Mouse (Mus musculus) right cerebral cortex, postnatal 36 days (tissue): ENCODE data around the gene Scaf4.
"Not testable (repeated sequence)": the region's sequence is repeated elsewhere in the genome, so short reads cannot be mapped to it uniquely, and the experiment has no call there.

Source experiments
- DNase-seq, 2 experiments: peaks; one replicate each; pipeline ENCODE4 v3.0.0; 2022; ENCODE audit warnings: low spot score in 2 of 2, mixed read lengths in 1 of 2

Gene Scaf4

GRCm38 (mm10) chr16:90291675-90292074, 7.4 kb upstream of the Scaf4 start:
- no peak for DNase-seq

DNA sequence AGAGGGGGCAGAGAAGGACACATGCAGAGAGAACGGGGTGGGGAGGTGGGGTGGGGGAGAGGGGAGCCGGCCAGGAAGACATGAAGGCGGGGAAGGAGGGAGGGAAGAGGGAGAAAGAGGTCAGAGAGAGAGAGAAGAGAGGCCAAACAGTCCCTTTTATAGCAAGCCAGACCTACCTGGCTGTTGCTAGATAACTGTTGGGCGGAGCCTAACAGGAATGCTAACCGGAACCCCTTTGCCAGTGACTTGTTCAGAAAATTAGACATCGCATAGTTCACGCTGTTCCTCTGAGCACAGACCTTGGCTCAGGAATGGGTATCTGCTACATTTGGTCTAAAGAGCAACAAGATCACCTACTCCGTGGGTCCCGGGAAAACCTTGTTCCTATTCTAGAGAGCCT, 6.7 kb upstream of the Scaf4 start:
- no peak for DNase-seq

- no peak for DNase-seq
Measured at GRCm38 (mm10) chr16:90284916-90285315, 613 bp upstream of the Scaf4 start.

GRCm38 (mm10) chr16:90283266-90283904, 918 bp downstream of the Scaf4 start:
- DNase-seq, result no peak

- DNase-seq, result no peak
Measured at GRCm38 (mm10) chr16:90282620-90283265, 1.6 kb downstream of the Scaf4 start.

GRCm38 (mm10) chr16:90281406-90281805, 2.9 kb downstream of the Scaf4 start:
- no peak for DNase-seq

DNA sequence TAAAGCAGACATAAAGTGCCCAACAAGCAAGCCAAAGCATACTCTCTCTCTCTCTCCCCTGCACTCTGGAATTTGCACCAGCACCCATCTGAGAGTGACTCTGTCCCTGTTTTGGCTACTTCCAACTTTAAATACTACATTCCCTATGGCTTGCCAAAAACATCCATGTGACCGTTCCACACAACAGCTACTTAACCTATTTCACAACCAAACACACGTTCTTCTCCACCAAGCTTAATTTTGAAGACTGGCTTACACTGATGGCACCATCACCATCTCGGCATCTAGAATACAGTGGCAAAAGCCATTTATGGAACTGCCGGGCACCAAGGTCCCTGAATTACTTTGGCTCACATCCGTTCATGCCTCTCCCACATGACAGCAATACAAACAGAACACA, 3.3 kb downstream of the Scaf4 start:
- no peak for DNase-seq

DNA sequence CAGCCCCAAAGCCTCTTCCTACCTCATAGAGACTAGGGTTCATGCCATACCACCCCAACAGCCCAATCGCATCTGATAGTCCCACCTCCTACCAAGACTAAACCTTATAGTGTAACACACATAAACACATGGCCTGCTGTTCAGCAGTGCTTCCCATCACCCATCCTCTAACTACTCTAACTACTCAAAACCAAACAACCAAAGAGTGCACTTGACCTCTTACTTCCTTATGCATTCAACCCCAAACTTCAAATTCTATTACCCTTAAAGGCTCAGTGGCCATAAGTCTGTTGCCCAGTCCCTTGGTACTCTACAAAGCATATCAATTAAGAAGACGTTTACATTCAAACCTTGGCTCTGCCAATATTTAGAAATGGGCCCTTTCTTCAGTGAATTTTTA, 3.8 kb downstream of the Scaf4 start:
- no peak for DNase-seq

GRCm38 (mm10) chr16:90279058-90279457, 5.2 kb downstream of the Scaf4 start:
- DNase-seq, result no peak

- no peak for DNase-seq
Measured at GRCm38 (mm10) chr16:90275521-90275920, 8.8 kb downstream of the Scaf4 start.

DNA sequence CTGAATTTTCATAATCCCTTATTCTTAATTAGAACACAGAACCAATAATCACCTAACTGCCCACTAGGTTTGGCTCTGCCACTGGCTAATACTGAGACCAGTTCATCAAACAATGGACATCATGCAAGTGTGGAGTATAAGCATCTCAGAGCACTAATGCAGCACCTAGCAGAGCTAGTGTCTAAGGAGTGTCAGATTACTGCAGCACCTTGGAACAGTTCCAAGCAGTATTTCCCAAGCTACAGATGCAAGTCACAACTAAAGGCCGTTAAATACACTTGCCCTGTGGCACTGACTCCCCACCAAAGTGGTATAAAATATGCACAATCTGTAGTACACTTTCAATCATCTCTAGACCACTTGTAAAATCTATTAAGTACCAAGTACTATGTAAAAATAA, 17.7 kb downstream of the Scaf4 start:
- no peak for DNase-seq

- no peak for DNase-seq
Measured at GRCm38 (mm10) chr16:90265106-90265505, 19.2 kb downstream of the Scaf4 start.

DNA sequence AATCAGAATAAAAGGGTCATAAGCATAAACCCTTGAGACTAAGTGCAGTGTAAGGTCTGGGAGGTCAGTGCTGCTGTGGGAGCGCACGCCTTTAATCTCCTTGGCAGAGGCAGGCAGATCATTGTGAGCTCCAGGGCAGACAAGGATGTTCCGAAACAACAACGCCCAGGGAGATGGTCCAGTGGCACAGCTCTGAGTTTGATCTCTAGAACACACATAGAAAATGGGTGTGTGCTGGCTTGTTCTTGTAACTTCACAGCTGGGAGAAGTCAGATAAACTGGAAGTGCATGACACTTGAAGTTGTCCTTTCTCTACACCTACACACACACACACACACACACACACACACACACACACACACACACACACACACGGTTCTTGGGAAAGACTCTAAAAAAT, 20.3 kb downstream of the Scaf4 start:
- DNase-seq, result no peak

GRCm38 (mm10) chr16:90261791-90262190, 22.5 kb downstream of the Scaf4 start:
- DNase-seq, result no peak

DNA sequence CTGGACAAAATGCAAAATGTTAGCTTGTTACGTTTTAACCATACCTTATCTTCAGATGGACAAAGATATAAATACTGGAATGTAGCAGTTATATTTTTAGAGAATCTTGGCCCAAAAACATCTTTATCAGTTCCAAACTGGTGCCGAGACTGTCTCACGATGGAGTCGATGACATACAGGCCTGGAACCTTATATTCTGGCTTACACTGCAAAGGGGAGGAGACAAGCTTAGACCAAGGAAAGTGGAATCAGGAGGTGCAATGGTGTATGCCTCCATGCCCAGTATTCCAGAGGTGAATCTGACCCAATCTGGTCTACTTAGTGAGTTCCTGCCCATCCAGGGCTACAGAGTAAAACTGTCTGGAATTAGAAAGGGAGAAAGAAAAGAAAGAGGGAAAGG, 24.2 kb downstream of the Scaf4 start:
- DNase-seq, result no peak

DNA sequence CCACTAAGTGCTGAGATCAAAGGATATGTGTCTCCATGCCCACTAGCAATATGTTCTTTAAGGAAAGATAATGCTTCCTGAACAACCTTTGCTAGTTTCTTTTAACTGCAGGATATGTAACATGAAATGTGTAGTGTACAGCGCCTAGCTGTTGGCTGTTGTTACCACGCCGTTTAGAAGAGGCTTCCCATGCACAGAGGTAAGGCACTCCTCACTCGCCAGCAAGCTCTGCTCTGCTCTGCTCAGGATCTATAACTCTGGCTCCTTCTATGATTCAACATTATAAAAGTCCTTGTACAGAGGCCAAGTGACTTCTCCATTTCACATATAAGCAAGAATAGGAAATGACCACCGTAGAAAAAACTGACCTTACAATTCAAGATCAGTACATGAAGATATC, 24.7 kb downstream of the Scaf4 start:
- DNase-seq, result no peak

- no peak for DNase-seq
Measured at GRCm38 (mm10) chr16:90258950-90259349, 25.4 kb downstream of the Scaf4 start.

DNA sequence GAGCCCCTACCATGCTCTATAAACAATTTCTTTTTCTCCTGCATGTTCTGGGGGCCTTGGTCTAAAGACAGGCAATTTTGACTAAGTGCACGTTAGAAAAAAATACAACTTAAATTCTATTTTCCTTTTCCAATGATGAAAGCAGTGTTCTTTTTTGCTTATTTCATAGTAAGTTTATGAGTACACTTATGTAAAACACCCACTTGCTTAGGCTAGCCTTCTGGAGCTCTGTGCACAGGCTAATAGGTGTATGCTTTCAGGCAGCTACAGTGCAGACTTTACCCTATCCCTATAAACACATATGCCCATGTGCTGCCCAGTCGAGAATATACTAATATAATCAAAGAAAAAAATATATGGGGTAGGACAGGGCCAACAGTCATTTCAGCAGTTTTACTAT, 31.8 kb downstream of the Scaf4 start:
- no peak for DNase-seq

DNA sequence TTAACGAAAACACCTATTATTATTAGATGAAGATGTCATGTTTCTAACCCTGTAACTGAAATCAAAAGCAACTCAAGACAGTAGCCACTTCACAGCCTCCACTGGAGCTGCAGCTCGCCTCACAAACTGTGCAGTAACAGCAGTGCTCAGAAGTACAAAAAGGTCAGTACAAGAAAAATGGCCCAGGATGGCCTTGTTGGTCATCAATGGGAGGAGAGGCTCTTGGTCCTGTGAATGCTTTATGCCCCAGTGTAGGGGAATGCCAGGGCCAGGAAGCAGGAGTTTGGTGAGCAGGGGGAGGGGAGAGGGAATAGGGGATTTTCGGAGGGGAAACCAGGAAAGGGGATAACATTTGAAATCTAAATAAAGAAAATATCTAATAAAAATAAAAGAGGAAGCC, 33.0 kb downstream of the Scaf4 start:
- DNase-seq, result not testable (repeated sequence)

DNA sequence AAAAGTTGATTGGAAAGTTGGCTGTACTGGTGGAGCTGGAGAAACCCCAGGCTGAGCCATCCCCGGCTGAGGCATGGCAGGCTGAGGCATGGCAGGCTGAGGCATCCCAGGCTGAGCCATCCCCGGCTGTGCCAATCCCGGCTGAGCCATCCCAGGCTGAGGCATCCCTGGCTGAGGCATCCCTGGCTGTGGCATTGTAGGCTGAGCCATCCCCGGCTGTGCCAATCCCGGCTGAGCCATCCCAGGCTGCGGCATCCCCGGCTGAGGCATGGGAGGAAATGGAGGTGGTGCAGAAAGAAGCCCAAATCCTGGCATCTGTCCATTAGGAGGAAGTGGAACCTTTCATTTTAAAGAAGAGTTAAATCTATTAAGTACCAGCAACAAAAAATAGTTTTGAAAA, 34.2 kb downstream of the Scaf4 start:
- no peak for DNase-seq

- DNase-seq, result no peak
Measured at GRCm38 (mm10) chr16:90242426-90243304, 41.6 kb downstream of the Scaf4 start.

- no peak for DNase-seq
Measured at GRCm38 (mm10) chr16:90241875-90242274, 42.4 kb downstream of the Scaf4 start.
